Mouse (Mus musculus) olfactory bulb, adult 2 months (tissue): ENCODE measurements around the gene Art3.

Source experiments
- CTCF ChIP-seq: fragments of 200-500 bp; IDR thresholded peaks from 2 replicates; pipeline ENCODE4 v1.5.1; 2012; ENCODE audit warnings: low read depth, mild to moderate bottlenecking, low read length, moderate library complexity; ENCODE audit not compliant: insufficient read depth
- POLR2A ChIP-seq: fragments of 200-500 bp; IDR thresholded peaks from 2 replicates; pipeline ENCODE4 v1.6.1; 2012; ENCODE audit warnings: mild to moderate bottlenecking, low read depth, low read length, moderate library complexity; ENCODE audit not compliant: insufficient read depth

- TF ChIP-seq CTCF (no peak), POLR2A (no peak)
Observed at GRCm38 (mm10) chr5:92345006-92345405, 13.4 kb downstream of the Art3 start.
